Mouse (Mus musculus): ENCODE results near the gene Gm11361.

Gm11361 gene

DNA sequence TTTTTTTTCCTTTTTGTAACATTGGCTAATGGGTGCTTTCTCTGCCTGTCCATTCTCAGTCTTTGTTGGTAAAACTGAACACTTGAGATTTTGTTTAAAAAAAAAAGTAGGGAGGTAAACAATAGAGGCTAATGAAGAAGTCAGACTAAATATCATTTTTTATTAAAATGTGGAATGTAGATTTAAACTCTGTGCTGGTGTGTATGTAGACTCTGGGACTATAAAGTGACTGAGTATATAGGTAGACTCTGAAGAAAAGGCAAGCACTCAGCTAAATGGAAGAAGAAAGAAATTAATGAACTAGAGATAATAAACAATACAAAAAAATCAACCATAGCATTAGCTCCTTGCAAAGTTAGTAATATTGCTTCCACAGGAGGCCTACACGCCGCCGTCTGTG lies at the start of gene Gm11361:
Gene Gm11361, plus strand, starts transcription at position 301 of the 400 bp plus-strand sequence.
- DNase-seq (ENCODE audit: low read depth in 1 of 2, low spot score in 2 of 2): no peak

DNA sequence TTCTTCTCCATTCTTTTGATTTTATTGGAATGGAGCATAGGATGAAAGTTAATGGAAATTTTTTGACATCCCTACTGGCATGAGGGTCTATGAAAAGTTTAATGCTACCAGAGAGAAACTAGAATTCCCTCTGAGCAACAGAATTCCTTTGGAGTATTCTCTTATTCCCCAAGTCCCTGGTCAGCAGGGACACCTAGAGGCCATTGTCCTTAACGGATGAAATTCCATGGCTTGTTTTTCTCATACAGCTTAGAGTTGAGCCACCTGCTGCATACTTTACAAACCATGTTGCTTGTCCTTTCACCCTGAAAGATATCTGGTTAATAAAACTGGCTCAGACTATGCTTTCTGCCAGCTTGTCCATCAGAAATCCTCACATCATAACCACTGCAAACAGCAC lies 7.1 kb downstream of the Gm11361 start:
- DNase-seq (ENCODE audit: low read depth in 1 of 2, low spot score in 2 of 2): no peak

DNA sequence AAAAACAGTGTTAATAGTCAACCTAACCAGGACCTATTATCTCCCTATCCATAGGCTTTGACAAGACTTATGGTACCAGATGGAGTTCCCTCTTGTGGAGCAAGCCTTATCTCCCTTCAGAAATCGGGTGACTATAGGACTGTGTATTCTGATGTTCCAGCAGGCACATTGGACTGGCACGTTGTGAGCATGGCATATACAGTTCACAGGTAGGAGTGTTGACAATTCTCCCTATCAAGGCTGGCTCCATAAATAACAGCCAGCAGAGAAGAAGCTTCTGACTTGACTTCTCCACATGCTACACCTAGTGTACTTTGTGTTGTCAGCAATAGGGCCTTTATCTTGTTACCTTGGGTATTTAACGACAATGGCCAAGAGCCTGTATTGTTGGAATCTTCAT lies 30.0 kb downstream of the Gm11361 start:
- no peak for DNase-seq (ENCODE audit: low read depth in 1 of 2, low spot score in 2 of 2)

DNA sequence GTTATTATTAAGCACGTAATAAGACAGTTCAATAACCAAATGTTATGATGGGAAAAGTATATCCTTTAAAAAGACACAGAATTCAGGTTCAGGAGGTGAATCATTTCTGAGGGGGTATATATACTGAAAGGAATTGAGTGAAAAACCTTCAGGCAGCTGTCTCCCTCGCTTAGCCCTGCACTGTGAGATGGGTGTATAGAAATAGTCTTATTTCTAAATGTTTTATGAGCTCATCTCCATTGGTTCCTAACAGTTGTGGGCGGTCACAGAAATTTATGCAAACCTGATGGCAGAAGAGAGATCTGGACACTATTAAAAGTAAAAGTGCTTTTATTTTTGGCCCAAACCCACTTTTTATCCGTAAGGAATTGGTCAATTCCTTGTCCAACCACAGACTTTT lies 36.9 kb downstream of the Gm11361 start:
- DNase-seq (ENCODE audit: low read depth in 1 of 2, low spot score in 2 of 2): no peak

DNA sequence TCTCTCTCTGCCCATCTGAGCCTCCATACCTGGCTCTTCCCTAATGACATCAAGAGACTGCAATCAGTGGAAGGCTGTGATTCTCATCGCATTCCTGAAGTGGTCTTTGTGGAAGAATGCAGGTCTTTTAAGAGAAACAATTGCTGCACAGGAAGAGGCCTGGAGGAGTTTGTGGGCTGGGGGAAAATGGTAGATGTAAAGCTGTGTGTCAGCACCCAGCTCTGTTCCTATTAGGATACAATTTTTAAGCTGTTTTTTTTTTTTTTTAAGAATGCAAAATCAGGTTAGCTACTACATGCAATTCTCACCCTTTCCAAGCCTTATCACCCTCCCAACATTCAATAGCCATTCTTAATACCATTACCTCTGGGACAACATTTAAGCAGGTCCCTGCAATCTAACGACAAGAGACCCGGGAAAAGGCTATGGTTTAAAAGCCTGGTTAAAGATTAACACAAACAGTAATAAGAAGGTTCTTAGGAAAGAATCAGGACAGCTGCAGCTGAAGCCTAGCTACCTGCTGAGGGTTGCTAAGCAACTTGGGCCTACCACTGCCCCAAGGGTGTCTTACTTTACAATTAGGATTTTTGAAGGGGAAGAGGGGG lies 37.5 kb downstream of the Gm11361 start:
- no peak for DNase-seq (ENCODE audit: low read depth in 1 of 2, low spot score in 2 of 2)

DNA sequence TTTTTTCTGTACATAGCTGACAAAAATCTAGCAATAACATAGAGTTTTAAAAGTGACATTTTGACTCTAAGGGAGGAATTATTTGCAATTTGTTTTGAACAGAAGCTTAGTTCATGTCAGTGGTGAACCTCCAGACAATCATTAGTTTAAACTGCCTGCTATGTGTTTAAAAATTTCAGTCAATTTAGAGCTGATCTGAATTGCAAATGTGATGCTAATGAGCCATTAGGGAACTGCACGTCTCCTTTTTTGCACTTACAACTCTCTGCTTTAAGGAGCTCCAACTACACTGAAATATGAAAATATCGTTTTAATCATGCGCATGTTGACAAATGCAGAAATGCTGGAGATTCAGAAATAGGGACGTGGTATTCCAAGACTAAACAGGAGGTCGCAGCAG lies 38.2 kb downstream of the Gm11361 start:
- DNase-seq (ENCODE audit: low read depth in 1 of 2, low spot score in 2 of 2): no peak

DNA sequence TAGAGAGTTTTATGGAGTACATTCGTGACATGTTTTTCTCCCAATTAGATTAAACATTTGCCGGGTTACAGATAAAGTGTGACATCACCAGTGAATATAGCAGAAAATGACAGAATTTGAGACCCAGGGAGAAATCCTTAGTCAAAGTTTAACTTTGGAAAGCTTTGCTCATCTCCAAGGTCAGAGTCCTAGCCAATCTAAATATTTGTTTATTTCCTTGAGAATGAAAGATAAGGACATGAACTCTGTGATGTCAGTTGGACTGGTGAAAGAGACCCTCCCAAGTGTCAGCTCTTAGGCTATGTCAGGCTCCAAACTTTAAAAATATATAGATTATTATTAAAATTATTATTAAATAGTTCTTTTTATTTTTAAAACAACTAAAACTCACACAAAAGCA lies 39.8 kb downstream of the Gm11361 start:
- no peak for DNase-seq (ENCODE audit: low read depth in 1 of 2, low spot score in 2 of 2)

DNA sequence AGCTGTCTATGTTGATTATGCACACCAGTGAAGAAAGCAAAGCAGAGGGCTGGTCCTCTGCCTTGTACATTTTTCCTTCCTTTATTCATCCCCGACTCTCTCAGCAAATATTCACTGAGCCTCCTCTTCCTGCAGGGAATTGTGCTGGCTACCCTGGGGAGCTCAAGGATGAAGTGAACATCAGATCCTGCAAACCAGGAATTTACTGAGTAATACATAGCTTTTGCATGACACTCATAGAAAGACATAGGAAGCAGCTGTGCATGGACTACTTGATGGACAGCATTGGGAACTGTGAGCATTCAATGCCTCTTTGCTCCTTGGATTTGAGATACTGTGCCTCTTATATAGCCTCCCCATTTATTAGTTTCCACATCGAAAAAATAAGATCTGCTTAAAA lies 40.2 kb downstream of the Gm11361 start:
- no peak for DNase-seq (ENCODE audit: low read depth in 1 of 2, low spot score in 2 of 2)

Measured in monocyte, adult 2 months (primary cell).